Mouse (Mus musculus) lung, postnatal 10 days (tissue): Measurements from ENCODE around the gene Ccr5.

ENCODE experiments used
- DNase-seq: peaks from one replicate; pipeline ENCODE4 v3.0.0; 2021

The Ccr5 gene

GRCm38 (mm10) chr9:124143678-124144077 lies 22.3 kb downstream of the Ccr5 start:
- no peak for DNase-seq

GRCm38 (mm10) chr9:124146307-124146706 lies 25.0 kb downstream of the Ccr5 start:
- no peak for DNase-seq
